Mouse (Mus musculus) induced T-regulatory cell, adult 2 months (primary cell): ENCODE data around the gene Mesp1.

Experiments used
- DNase-seq: peaks from one replicate; pipeline ENCODE4 v3.0.0-alpha.2; 2012; ENCODE audit warnings: low read depth

Mesp1 gene

DNA sequence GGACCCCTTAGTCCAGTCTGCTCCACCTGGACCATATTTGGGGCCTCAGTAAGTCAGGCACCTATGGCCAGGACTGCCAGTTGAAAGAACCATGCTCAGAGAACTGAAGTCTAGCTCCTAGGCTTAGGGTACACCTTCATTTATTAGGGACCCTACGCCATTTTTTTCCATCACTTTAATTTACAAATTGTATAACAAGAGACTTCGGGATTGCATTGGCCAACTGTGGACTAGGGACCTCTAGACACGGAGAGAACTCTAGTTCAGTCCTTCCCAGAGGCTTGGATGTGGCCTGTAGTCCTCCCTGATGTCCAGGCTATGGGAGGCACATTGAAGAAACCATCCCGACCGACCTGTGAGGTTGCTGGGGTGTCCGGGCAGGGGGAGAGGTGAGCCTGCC, at the start of gene Mesp1:
TSS of gene Mesp1 (minus strand) at position 101 of the 400 bp plus-strand sequence.
- DNase-seq, result no peak

DNA sequence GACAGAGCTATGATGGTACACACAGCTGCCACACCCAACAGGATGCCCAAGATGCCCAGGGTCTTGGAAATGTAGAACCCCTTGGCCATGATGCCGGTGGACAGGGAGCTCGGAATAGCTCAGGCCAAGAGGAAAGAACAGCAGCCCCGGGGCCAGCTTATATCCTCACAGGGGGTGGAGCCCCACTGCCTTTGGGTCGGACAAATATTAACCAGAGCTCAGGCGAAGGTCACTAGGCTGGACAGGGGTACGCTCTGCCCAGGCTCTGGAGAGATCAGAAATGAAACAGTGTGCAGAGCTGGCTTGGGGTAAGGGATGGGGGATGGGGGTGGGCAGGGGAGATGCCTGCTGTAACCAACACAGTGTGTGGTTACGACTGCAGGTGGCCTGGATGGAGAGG, 48.6 kb upstream of the Mesp1 start:
- no peak for DNase-seq

DNA sequence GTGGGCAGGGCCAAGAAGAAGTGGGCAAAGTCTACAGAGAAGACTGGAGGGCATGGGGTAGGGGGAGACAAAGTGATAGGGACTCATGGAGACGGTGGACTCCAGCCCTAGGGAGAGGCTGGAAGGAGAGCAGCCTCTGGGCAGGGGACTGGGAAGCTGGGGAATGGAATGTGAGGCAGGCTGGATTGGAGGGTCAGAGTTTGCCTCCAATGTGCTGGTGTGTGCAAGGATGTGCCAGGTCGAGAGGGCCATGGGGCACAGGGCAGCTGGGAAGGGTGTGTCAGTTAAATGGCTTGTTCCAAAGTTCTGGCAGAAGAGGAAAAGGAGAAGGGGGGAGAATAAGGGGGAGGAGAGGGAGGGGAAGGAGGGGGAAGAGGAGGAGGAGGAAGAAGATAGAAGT, 43.7 kb upstream of the Mesp1 start:
- no peak for DNase-seq

DNA sequence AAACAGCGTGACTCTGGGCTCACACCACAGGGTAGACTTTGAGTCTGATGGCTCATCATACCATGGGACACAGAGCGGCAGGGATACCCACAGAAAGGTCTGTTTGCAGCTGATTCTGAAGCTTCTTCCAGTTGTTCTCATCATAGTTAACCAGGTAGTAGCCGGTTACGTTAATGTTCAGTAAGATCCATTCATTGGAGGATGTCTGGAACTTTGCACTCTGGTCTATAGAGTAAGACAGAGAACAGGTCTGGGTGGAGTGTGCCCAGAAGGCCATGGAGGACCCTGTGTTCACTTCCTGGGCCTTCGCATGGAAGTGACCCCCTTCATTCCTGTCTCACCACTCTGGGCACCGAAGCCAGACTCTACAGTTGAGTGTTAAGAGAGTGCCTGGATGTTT, 41.6 kb upstream of the Mesp1 start:
- no peak for DNase-seq

DNA sequence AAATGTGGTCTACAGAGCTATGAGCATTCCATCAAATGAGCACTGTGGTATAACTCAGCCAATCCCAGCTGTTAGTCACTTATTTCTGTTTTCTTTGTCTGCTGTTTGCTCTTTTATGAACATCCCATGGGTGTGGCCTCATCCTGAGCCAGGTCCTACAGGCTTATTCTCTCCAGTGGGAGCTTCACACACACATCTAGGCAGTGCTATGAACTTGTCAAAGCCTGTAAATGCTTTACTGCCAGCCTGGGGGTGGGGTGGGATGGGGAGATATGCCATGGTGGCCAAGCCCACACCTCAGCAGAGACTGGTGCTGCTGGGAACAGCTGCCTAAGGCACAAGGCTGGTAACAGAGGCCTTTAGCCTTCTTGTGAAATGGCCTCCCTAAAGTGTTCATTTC, 39.4 kb upstream of the Mesp1 start:
- DNase-seq, result no peak

DNA sequence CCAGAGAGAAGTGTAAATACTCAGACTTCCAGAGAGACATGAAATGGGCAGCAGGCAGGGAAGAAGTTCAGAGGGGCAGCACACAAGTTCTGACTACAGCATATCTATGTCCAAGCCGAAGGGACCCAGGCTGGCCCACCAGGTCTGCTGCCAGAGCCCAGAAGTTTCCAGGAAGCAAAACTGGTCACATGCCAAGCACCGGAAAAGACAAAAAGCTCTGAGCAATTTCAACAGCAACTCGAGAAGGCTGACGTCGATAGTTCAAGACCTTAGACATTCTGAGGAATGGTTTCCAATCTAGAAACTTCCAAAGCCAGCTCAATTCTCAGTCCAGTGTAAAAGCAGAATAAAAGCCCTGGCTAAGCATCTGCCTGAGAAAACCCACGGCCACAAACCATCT, 38.0 kb upstream of the Mesp1 start:
- no peak for DNase-seq

DNA sequence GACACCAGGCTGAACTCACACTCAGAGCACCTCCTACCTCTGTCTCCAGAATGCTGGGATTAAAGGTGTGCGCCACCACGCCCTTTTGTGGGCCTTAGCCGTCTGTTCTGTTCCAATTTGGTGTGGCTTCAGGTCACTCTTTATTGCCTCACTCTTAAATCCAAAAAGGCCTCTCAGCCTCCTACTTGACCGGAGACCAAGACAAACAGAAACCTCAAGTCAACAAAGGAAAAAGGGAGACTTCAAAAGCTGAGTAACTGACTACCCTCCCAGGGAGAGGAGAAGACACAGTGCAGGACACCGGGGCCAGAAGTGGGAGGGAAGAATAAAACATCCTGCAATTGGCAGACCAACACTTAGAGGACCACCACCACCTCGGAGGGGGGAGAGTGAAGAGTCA, 37.6 kb upstream of the Mesp1 start:
- no peak for DNase-seq

DNA sequence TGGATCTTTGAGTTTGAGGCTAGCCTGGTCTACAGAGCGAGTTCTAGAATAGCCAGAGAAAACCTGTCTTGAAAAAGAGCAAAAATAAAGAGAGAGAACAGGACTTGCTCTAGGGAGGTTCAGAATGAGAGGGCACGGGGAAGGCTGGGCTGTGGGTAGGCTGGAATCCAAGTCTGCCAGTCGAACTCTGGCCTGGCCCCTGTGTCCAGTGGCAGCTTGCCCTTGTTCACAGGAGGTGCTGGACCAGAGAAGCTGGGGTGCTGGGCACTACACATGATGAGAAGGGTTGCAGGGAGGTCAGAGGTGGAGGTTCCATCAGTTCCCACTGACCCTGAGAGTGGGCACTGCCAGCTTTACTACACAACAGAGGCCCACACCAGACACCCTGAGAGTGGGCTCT, 34.8 kb upstream of the Mesp1 start:
- no peak for DNase-seq

DNA sequence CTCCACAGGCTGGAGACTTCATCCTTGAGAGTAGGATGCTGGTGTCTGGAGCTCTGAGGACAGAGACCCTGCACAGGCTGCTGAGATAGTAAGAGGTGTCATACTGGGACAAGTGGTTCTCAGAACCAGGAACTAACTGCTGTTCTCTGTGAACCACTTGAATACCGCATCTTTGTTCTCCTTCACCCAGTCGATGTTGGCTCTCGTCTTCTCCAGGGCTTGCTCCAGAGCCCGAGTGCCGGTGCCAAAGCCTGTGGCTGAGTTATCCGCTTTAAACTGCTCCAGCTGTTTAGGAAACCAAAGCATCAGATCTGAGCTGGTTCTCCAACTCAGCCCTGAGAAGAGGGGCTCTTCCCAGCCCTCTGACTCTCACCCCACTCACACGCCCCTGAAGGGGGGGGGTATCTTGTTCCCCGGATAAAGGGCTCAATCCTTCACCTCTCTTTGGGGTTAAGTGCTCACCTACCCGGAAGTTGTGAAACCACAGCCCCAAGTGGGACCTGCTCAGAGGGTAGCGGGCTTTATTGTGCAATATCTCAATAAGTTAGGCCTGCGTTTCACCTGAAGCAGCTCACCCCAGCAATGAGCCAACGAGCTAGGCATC, 28.6 kb upstream of the Mesp1 start:
- no peak for DNase-seq

DNA sequence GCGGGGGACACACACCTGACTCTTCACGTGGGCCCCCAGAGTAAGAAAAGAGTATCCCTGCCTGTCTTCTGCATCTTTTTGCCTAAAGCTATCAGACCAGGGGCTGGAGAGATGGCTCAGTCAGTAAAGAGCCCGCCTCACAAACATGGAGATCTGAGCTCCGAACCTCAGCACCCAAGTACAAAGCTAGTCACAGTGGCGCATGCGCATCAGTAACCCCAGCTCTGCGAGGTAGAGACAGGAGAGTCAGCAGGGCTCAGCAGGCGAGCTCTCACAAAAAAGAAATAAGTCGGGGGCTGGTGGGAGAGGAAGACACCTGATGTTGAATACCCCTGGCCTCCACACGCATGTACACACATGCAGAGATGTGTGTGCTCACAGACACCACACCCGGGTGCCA, 26.4 kb upstream of the Mesp1 start:
- no peak for DNase-seq

DNA sequence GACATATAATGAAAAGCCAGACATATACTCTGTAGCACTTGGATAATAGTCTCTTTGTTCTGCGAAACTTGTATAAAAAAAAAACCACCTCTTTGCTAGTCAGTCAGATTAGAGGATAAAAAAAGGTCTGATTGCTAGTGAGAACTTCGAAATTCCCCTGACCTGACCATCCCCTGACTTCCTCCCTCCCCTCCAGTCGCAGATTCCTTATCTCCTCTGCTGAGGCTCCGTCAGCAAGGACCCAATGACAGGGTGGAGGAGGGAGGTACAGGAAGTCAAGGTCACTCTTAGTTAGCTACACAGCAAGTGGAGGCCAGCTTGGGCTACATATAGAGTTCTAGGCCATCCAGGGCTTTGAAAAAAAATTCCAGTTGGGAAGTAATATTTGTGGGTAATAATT, 25.9 kb upstream of the Mesp1 start:
- DNase-seq, result no peak

DNA sequence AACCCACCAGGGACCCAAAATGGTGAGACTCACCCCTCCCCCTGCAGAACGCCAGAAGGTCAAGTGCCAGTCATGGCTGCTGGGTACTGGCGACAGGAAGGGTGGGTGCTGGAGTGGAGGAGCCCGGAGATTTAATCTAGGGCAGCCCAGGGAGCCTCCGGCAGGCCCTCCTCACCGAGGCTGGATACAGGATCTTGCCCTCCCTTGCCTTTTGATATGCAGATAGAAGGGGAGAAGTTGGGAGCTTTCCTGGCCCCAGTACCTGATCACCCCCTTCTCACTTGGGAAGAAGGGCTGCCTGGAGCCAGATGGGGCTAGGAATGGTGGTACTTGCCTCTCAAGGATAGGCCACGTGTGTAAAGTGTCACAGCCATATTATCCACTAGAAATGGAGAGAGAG, 24.7 kb upstream of the Mesp1 start:
- DNase-seq, result no peak

DNA sequence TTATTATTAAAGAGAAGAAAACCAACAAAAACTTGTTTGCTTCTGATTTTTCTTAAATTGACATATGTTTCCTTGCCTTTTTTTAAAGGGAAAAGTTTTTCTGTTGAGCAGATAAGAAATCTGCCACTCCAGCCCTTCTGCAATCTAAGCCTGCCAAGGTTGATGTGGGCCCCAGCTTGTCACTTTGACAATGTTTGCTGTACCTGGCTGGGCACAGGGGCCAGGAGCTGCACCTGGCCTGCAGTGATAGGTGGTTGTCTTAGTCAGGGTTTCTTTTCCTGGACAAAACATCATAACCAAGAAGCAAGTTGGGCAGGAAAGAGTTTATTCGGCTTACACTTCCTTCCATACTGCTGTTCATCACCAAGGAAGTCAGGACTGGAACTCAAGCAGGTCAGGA, 19.8 kb upstream of the Mesp1 start:
- no peak for DNase-seq

DNA sequence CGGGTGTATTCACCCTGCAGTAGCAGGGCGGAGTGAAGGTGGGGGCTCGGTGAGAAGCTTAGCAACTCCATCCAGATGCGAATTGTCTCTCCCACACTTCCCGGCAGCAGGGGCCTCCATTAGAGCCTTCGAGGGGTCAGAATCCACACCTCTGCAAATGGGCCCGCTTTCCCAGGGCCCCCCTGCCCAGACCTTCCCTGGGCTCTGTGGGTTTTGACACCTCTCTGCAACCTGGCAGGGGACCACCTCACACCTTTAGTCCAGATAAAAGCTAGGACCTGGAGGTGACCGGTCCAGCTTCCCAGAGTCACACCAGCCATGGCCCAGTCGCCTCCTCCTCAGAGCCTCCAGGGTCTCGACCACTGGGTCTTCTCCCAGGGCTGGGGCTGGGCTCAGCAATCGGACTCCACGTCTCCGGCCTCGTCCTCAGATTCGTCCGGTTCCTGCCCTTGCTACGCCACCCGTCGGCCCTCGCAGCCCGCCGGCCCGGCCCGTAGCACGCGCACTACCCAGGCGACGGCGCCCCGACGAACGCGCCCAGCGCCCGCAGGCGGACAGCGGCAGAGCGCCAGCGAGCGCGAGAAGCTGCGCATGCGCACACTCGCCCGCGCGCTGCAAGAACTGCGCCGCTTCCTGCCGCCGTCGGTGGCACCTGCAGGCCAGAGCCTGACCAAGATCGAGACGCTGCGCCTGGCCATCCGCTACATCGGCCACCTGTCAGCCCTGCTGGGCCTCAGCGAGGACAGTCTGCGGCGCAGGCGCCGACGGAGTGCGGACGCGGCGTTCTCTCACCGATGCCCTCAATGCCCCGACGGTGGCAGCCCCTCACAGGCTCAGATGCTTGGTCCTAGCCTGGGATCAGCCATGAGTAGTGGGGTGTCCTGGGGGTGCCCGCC, 17.3 kb upstream of the Mesp1 start, which contains the start of gene Mesp2:
TSS of gene Mesp2 (plus strand) at position 117 of the 896 bp plus-strand sequence.
- DNase-seq, result peak; percentile 84

DNA sequence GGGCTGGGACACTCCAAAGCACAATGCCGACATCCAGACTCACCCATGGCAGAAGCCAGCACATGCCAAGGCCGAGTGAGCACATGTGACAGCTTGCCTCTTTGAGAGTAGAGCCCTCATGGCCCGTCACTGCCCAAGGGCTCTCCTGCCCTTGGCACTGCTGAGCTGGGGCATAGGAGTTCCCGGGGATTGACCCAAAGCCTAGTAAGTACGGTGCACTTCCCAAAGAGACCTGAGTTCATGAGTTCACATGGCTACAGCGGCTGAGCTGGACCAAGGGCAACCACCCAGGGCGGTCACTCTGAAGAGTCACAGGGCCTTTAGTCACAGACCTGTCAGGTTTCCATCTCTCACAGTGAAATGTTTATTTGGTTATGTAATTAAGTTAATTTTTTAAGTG, 15.0 kb upstream of the Mesp1 start:
- DNase-seq, result no peak

DNA sequence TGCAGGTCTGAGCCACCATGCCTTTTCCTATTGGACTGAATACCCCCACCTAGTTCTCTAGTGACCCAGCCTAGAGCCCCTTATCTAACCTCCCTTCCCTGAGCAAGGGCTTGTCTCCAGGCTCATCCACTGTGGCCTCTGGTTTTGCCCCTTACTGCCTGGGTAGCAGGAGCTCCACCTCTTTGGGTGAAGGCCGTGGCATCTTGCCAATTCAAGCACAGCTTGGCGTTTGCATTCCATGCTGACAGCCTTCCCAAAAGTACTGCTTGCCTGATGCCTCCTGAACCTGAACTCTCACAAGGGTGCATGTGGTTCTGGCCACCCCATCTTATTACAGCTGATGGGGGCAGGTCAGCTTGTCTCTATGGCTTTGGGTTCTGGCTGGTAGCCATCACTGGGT, 10.3 kb upstream of the Mesp1 start:
- no peak for DNase-seq

DNA sequence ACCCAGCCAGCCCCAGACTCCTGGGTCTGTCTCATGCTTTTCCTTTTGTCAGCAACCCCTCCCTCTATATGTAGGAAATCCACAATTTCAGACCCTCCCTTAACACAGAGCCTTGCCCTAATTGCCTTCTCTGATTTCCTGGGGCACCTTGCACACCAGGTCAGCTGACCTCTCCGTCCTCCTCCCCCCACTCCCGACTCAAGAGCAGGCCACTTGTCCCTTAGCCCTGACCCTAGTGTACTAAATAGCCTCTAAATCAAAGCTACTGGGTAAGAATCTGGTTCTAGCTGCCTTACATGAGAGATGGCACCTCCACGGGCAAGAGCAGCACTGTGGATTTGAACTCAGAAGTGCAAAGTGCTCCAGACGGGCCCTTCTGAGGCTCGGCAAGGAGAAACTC, 8.4 kb upstream of the Mesp1 start:
- DNase-seq, result no peak

DNA sequence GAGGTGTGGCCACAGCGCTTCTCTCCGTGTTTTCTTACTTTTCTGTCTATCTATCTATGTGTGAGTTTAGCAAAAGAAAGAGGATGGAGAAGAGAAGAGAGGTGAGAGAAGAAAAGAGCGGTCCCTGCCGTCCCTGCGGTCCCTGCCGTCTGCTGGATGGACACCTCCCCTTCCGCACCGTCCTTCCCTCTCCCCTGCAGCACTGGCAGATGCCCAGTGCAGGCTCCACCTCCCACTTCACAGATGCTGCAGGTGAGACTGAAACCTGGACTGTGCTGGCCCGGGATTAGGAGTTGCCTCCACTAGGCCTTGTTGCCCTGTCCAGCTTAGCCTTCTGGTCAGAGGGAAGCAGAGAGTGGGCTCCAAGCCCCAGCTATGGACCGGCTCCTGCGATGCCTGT, 7.8 kb upstream of the Mesp1 start:
- DNase-seq, result no peak

DNA sequence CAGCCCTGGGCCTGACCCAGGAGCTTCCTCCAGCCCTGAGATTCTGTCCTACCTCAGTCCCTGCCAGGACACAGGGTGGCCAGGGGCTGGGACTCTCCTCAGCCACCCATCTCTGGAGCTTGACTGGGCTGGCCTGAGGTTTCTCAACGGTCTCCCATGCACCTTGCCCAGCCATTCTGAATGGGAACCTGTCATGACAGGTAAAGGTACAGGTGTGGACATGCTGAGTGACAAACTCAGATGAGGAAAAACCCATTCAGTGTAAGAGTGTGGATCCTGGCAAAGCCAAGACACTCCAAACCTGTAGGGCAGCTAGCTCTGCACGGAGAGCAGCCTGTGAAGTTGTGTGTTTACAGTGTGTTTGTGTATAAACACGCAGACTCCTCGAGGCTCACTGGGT, 6.7 kb upstream of the Mesp1 start:
- no peak for DNase-seq

DNA sequence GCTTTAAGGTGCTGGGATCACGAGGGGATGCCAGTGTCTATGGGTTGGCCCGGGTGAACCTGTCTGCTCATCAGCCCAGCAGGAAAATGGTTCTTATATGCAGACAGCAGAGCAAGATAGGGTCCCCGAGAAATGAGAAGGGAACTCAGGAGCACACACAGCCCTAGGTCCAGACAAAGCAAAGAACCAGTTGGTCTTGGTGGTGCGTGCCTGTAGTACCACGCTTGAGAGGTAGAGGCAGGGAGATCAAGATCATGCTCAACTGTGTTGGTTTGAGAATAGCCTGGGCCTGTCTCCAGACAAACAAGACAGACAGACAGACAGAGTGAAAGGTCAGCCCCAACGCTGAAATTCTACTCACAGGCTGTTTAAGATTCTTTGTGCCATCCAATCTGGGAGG, 5.9 kb upstream of the Mesp1 start:
- DNase-seq, result no peak

DNA sequence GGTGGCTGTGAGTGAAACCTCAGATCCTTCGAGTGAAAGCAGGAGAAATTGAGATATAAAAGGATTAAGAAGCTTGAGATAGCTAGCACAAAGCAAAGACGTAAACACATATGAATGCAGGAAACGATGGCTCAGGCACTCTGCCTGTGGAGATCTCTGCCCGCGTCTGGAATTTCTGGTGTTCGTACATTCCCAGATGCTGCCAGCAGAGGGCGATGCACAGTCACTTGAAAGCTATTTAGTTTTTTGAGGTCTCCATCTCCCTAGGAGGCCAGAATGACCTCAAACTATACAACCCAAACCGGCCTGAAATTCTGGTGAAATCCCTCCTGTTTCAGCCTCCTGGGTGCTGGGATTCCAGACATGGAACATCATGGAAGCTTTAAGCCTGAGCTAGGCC, 5.5 kb upstream of the Mesp1 start:
- peak; percentile 72 for DNase-seq

DNA sequence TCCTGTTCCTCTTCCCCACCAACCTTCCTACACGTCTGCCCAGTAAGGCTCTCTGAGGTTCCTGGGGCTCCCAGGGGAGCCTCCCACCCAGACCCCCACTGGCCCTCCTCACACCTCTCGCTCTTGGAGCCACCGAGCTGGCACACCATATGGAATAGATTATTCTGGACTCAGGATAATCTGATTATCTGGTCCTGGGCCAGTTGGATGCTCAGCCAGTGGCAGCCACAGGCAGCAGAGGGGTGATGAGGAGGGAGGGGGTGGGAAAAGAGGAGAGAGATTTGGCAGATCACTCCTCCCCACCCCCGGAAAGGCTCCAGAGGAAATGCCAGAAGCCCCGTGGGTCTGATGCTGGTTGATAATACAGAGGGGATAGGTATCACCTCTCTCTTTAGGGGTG, 5.0 kb upstream of the Mesp1 start:
- DNase-seq, result no peak

DNA sequence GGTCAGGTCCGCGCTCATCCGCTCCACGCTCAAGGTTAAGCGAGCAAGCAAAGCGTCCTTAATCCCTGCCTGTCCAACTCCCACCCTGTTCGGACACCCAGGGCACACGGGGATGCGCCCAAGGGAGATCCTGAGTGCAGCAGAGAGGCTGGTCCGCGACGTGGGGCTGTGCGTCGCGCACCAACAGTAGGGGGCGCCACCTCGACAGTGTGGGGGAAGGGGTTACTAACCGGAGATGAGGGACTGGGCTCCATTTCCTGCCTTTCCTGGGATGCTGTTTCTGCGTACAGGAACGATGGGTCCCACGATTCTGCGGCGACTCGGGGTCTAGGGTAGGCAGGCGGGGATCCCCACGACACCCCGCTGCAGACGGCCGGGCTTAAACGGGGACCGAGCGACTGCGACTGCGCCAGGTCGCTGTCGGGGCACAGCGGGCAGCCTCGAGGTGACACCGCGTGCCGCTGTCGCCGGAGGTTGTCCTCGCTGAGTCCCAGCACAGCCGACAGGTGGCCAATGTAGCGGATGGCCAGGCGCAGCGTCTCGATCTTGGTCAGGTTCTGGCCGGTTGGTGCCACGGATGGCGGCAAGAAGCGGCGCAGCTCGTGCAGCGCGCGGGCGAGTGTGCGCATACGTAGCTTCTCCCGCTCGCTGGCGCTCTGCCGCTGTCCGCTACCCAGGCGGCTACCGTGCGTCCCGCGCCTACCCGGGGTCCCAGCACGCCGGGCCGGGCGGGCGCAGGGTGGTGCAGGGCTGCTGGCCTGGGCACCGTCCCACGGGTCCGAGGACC, 760 bp downstream of the Mesp1 start:
- DNase-seq, result peak; percentile 42
